Mouse (Mus musculus): ENCODE measurements around the gene Tm7sf3.

Gene Tm7sf3

DNA sequence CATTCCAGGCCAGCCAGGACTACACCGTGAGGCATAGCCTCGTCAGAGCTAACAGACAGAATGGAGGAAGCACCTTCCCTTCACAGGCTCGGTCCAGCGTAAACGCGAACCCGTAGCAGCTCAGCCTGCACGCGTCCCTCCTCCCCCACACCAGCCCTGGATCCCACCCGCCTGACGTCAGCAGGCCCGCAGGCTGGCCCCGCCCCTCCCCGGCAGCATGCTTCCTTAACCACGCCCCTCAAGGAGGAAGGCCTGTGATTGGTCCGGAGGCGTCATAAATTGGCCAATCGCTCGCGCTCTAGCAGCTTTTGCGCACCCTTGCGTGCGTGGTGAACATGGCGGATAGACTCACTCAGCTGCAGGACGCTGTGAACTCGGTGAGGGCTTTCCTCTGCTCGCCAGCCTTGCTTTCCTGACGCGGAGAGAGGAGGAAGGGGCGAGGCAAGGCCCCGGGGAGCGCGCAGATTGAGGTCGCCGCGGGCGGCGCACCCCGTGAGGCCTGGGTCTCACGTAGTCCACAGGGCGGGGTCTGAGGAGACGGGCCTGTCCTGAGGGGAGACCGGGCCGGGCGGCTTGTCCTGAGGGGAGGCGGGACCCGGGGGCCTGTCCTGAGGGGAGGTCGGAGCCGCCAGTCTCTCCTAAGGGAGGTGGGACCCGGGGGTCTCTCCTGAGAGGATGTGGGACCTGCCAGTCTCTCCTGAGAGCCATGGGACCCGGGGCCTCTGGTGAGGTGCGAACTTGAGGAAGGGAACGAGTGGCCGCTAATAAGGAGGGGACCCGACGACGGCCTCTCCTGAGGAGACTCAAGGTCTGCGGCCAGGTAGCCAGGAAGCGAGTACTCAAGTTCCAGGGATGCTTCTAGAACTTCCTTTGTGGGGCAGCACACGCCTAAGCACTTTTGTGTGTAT, at the start of gene Tm7sf3, which contains the start of gene Med21:
Gene Tm7sf3 (minus strand): TSS at position 549 of the 908 bp plus-strand sequence.
Gene Med21 (plus strand): TSS at position 272 of the 908 bp plus-strand sequence.
- DNase-seq = peak; percentile 99

DNA sequence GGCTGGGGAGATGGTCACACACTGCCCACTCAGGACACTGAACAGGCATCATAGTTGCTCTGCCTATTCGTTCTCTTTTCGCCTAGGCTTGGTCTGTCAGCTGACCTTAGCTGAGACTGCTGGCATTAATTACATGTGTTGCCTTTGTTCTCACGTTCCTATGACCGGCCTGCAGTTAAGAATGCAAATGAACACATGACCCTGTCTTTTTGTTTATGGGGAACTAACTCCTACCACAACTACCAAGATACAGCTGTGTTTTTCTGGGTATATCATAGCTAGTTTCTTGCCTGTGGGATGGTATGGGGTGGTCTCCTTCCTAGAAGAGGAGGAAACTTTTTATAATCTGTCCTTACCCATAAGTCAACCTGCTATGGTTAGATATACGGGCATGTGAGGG, 46.2 kb upstream of the Tm7sf3 start:
- no peak for DNase-seq

- DNase-seq = no peak
These were observed 45.4 kb upstream of the Tm7sf3 start for GRCm38 (mm10) chr6:146688010-146688409.

DNA sequence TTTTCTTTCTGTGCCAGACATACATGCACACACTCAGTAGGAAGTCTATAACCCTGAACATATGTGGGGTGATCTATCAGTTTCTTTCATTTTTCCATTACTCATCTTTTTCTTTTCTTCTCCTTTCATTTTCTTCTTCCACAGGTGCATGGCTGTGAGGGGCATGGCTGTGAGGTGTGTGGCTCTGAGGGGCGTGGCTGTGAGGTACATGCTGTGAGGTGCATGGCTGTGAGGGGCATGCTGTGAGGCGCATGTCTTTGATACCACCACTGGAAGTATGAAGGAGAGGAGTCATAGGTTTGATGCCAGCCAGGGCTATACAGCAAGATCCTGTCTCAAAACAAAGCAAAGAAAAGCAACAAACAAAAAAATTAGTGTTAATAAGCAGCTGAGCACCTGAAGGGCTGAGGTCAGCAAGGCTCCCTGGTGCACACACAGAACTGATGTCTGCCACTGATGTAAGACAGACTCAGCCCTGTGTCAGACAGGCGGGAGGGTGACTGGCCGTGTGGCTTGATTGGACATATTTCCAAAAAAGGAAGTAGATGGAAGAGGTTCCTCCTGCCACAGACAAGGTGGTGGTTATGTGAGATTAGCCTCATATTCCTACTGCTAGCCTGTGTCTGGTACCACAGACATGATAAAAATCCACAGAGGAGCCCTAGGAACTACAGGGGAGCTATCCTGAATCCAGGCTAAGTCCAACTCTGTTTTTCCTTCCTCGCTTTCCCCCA, 44.0 kb upstream of the Tm7sf3 start:
- no peak for DNase-seq

- DNase-seq = peak; percentile 13
These were observed 43.2 kb upstream of the Tm7sf3 start for GRCm38 (mm10) chr6:146685781-146686308.

GRCm38 (mm10) chr6:146683881-146684280, 41.3 kb upstream of the Tm7sf3 start:
- no peak for DNase-seq

DNA sequence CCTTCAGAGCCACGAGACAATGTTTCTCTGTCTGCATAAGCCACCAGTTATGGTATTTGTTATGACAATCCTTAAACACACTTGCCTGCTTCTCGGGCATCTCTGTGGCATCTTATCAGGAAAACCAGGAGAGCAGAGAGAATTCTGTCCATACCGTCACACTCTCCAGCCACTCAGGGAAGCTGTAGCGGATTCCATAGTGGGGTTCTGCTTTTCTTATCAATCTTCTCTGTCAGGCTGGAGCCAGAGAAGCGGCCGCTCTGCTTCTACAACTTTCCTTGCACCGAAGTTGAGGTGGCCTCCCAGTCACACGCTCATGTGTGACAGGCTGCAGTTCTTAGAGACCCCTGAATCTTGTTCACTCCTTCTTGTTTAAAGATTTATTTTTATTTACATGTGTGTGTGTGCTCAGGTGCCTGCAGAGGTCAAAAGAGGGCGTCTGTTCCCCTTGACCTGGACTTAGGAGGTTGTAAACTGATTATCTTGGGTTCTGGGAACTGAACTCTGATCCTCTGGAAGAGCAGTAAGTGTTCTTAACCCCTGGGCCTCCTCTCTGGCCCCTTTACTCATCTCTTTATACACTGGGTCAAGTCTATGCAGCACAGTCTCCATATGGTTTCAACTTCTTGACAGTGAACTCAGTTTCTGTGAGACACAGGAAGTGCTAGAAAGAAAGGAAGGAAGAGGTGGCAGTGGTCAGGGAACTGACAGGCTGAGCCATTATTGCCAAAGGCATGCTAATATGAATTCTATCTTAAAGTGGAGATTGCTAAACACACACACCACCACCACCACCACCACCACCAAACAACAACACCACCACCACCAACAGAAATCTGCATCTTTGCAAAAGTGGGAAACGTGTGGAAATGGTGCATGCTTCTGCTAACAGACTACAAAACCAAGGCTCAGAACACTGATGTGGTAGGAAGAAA, 35.8 kb upstream of the Tm7sf3 start:
- no peak for DNase-seq

- DNase-seq = no peak
These were observed 34.3 kb upstream of the Tm7sf3 start for GRCm38 (mm10) chr6:146676904-146677303.

GRCm38 (mm10) chr6:146674881-146675536, 32.4 kb upstream of the Tm7sf3 start:
- no peak for DNase-seq

- no peak for DNase-seq
These were observed 31.8 kb upstream of the Tm7sf3 start for GRCm38 (mm10) chr6:146674420-146674819.

DNA sequence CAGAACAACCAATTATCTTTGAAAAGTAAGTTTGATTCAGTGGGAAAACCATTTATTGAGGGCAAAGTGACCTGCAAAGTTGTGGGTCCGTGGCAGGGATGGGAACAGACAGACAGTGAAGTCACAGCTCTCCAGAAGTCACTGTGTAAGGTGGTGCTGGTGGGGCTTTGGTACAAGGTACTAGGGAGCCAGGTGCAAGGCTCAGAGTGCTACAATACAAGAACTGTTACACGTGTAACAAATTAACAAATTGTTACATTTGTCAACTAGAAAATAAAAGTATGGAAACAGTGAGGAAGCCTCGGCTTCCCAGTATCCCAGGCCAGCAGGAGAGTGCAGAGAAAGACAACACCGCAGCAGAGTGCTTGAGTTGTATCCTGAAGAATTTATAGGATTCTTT, 31.1 kb upstream of the Tm7sf3 start:
- no peak for DNase-seq

- DNase-seq = no peak
These were observed 29.5 kb upstream of the Tm7sf3 start for GRCm38 (mm10) chr6:146672106-146672505.

DNA sequence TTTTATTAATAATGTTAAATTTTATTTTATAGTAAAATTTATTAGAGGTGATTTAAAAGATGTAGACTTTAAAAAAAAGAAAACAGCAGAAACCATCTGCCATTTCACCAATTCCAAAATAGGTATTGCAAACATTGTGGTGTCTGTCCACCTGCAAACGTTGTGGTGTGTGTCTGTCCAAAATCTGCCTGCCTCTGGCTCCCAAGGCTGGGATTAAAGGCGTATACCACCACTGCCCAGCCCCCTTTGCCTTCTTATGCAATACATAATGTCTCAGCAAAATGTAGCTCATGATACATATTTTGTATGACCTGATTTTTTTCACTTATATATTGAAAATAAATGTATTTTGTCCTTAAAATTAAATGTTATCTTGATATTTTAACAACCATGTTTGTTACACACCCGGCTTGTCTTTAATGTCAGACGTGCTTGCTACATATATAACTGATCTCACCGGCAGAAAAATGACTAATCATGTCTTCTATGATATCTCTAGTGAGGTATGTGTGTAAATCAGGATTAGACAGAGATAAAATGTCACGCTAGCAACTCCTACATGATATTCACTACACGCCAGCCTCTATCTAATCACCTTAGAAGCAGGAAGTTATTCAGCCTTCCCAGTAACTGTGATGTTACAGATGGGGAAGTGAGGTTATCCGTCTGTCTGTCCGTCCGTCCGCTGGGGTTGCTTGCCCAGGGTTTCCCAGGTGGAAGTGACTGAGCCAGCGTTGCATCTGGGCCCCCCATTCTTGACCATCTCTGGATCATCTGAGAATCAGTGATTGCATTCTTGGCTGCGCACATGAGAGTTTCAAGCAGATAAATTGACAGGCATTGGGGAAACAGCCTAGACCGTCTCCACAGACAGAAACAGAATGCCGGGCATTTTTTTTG, 28.6 kb upstream of the Tm7sf3 start:
- no peak for DNase-seq

- DNase-seq = no peak
These were observed 26.0 kb upstream of the Tm7sf3 start for GRCm38 (mm10) chr6:146668606-146669005.

GRCm38 (mm10) chr6:146666811-146667210, 24.2 kb upstream of the Tm7sf3 start:
- DNase-seq = no peak

- DNase-seq = no peak
These were observed 22.8 kb upstream of the Tm7sf3 start for GRCm38 (mm10) chr6:146665408-146665807.

- DNase-seq = no peak
These were observed 22.3 kb upstream of the Tm7sf3 start for GRCm38 (mm10) chr6:146664917-146665316.

DNA sequence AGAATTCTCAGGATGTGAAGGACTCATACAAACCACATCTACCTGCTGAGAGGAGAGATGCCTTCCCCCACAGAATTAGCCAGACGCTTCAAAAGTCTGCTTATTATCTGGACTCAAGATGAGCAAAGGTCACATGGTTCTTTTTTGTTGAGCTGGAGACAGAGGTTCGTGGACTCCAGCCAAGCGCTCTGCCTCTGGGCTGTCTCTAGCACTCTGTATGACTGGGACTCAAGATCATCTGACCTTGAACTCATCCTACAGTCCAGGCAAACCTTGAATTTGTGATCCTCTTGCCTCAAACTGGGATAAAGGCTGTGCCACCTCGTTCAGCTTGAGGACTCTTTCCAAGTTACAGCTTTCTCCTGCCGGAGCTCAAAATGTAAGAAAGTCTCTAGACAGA, 21.5 kb upstream of the Tm7sf3 start:
- DNase-seq = no peak

- DNase-seq = peak; percentile 47
These were observed 20.1 kb upstream of the Tm7sf3 start for GRCm38 (mm10) chr6:146662679-146663078.

DNA sequence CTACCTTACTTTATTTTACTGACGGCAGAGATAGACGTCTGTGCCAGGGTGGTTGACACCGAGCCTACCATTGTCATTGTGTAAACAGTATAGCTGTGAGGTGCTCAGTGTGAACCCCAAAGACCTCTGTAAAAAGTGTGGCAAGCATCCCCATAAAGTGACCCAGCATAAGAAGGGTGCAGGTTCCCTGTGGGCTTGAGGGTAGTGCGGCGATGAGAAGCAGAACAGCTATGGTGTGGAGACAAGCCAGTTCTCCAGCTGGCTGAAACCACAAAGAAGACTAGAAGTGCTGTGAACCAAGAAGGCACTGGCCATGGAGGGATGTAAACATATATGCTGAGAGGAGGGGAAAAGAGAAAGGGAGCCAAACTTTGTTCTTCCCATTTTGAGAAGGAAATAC, 19.0 kb upstream of the Tm7sf3 start:
- DNase-seq = no peak

DNA sequence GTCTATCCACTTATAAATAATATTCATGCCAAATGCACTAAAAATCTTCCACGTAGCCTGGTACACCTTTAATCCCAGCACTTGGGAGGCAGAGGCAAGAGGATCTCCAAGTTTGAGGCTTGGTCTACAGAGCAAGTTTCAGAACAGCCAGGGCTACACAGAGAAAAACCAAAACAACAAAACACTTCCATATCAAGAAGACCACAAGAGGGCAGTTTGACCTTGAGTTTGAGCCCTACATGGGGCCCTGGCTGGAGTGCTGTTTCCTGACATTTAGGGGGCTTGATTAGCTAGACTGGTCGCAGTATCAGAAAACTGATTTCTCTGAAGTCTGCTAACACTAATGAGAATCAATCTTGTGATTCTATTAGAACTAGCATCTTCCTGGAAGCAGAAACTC, 18.0 kb upstream of the Tm7sf3 start:
- DNase-seq = peak; percentile 40
